Mouse (Mus musculus): ENCODE data around the gene Cntn3.

DNA sequence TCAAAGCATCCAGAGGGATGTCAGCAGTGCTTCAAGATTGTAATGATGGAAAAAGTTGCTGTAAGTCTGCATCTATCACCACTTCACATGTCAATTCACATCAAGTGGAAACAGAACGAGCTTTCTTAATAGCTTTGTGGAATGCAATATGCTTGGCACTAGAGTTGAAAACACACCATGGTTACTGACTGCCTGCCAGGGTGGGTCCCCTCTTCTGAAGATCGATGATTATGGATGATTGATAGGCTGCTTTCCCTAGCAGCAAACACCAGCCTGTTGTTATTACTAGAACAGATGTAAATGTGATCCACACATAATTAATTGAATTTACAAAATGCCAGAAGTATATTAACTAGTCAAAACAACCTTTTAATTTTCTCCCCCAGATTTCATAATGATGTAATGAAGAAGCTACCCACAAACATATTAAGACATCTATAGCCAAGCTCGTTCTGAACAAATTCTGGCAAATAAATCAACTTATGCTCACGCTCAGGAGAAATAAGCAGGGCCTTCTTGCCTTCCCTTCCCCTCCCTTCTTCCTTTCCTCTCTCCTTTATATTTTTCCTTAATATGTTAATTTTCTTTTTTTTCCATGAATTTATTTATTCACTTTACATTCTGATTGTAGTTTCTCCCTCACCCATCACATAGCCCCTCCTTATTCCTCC lies 250.2 kb downstream of the Cntn3 start:
- no peak for TF ChIP-seq GATA1 (IDR thresholded peaks at IDR 0.05; ENCODE audit: borderline replicate concordance, low read length)
- TF ChIP-seq FLI1 (IDR thresholded peaks at IDR 0.05; ENCODE audit: low read length), result no peak

Measured in megakaryocyte, embryonic 14.5 days (primary cell).